Mouse (Mus musculus) myocyte (in vitro differentiated cells): ENCODE measurements at regions not wholly inside any gene's neighbourhood (a gene's known extent, or its start where the extent isn't known, plus 50 kb on each side); places are given as distances from the start of the nearest gene placed in this dataset.

Experiments
- H3K27me3 ChIP-seq: one replicate; pipeline ENCODE4 v1.6.1; 2011; ENCODE audit not compliant: control insufficient read depth, insufficient read depth, insufficient read length
- H3K36me3 ChIP-seq: one replicate; pipeline ENCODE4 v1.6.1; 2011; ENCODE audit not compliant: control insufficient read depth, insufficient read depth
- H3K4me2 ChIP-seq: one replicate; pipeline ENCODE4 v1.6.1; 2011; ENCODE audit warnings: low read depth, control low read depth
- H3K4me3 ChIP-seq: one replicate; pipeline ENCODE4 v1.5.1; 2011; ENCODE audit warnings: mild to moderate bottlenecking, control low read depth, moderate library complexity
- H3K79me2 ChIP-seq: one replicate; pipeline ENCODE4 v1.6.1; 2011; ENCODE audit not compliant: control insufficient read depth, insufficient read depth
- H3ac ChIP-seq: one replicate; pipeline ENCODE4 v1.6.1; 2011; ENCODE audit not compliant: control insufficient read depth, insufficient read length
- CEBPB ChIP-seq: IDR thresholded peaks from 2 replicates; pipeline ENCODE4 v1.6.1; 2011; ENCODE audit warnings: mild to moderate bottlenecking, moderate library complexity; ENCODE audit not compliant: poor library complexity, insufficient read depth, severe bottlenecking
- E2F4 ChIP-seq: IDR thresholded peaks from one replicate; pipeline ENCODE4 v1.6.1; 2011; ENCODE audit warnings: mild to moderate bottlenecking, control low read depth, moderate library complexity; ENCODE audit not compliant: insufficient read depth
- MAX ChIP-seq: IDR thresholded peaks from one replicate; pipeline ENCODE4 v1.6.1; 2011; ENCODE audit warnings: low read depth, mild to moderate bottlenecking, control low read depth
- MYOD1 ChIP-seq, 3 experiments: IDR thresholded peaks; one replicate each; pipeline ENCODE4 v1.6.1; 2011; ENCODE audit warnings: control low read depth in 2 of 3, low read depth in 2 of 3, mild to moderate bottlenecking in 2 of 3, moderate library complexity in 1 of 3; ENCODE audit not compliant: insufficient read length in 2 of 3, control insufficient read depth in 1 of 3
- MYOG ChIP-seq, 3 experiments: IDR thresholded peaks; one replicate each; pipeline ENCODE4 v1.6.1; 2011; ENCODE audit warnings: control low read depth in 2 of 3, low read depth in 2 of 3, mild to moderate bottlenecking in 2 of 3; ENCODE audit not compliant: insufficient read length in 2 of 3, control insufficient read depth in 1 of 3, insufficient read depth in 1 of 3
- POLR2A ChIP-seq: IDR thresholded peaks from one replicate; pipeline ENCODE4 v1.6.1; 2011; ENCODE audit warnings: low read depth, mild to moderate bottlenecking, control low read depth, moderate library complexity; ENCODE audit not compliant: insufficient read length
- POLR2AphosphoS2 ChIP-seq: IDR thresholded peaks from one replicate; pipeline ENCODE4 v1.6.1; 2011; ENCODE audit warnings: low read depth, control low read depth; ENCODE audit not compliant: insufficient read length
- REST ChIP-seq: IDR thresholded peaks from one replicate; pipeline ENCODE4 v1.6.1; 2011; ENCODE audit warnings: mild to moderate bottlenecking, control low read depth, moderate library complexity; ENCODE audit not compliant: insufficient read depth, insufficient read length
- SRF ChIP-seq: IDR thresholded peaks from one replicate; pipeline ENCODE4 v1.6.1; 2011; ENCODE audit warnings: low read depth; ENCODE audit not compliant: control insufficient read depth, insufficient read length
- TCF12 ChIP-seq: IDR thresholded peaks from one replicate; pipeline ENCODE4 v1.6.1; 2011; ENCODE audit warnings: mild to moderate bottlenecking, control low read depth; ENCODE audit not compliant: poor library complexity, insufficient read depth, severe bottlenecking
- TCF3 ChIP-seq: IDR thresholded peaks from one replicate; pipeline ENCODE4 v1.6.1; 2011; ENCODE audit warnings: low read depth, control low read depth; ENCODE audit not compliant: insufficient read length
- USF1 ChIP-seq: IDR thresholded peaks from one replicate; pipeline ENCODE4 v1.6.1; 2011; ENCODE audit warnings: low read depth, mild to moderate bottlenecking, control low read depth, moderate library complexity

DNA sequence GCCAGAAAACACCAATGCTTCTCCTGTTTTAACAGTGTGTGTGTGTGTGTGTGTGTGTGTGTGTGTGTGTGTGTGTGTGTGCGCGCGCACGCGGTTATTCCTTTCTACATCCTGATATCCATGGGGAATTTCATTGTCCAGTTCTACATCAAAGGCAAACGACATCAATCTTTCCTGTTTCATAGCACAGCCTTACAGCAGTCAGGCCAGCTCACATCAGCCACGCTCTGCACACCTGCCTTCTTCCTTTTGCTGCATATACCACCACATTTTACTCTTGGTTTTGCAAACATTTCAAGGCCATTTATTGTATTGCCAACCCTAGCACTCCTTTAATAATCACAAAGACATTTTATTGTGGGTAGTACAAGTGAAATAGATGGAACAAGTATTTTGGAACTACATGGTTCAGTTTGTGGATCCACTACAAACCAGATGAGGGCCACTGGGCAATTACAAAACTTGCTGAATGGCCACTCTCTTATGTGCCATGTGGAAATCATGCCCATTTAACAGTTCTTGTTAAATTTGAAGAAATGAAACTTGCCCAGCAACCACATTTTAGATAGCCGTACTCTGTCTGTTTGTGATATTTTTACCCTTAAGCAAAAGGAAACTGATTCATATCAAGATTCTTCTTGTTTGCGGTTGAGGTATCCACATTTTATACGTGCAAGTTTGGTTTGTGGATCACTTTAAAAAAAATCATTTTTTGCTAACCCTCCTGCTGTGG lies 70.9 kb upstream of the Trim52 start:
- TF ChIP-seq POLR2A (no peak), SRF (no peak), REST (no peak), MYOD1 (IDR thresholded peaks at IDR 0.05; ENCODE audit: control insufficient read depth in 1 of 3, insufficient read length in 2 of 3, low read depth in 2 of 3) (no peak), TCF12 (no peak), MAX (no peak), E2F4 (no peak), USF1 (no peak), POLR2AphosphoS2 (no peak), MYOG (IDR thresholded peaks at IDR 0.05; ENCODE audit: control insufficient read depth in 1 of 3, insufficient read depth in 1 of 3, insufficient read length in 2 of 3, low read depth in 2 of 3) (no peak), TCF3 (no peak), CEBPB (no peak)
- H3K4me3 ChIP-seq, result no peak overlapping the region
- H3K4me2 ChIP-seq, result no peak overlapping the region
- no peaks in the 10 kb centered on the region for H3K27me3 ChIP-seq
- H3K36me3 ChIP-seq, result no peaks in the 10 kb centered on the region
- H3ac ChIP-seq, result no peak overlapping the region
- H3K79me2 ChIP-seq, result no peaks in the 10 kb centered on the region

- Histone ChIP-seq H3K79me2 (no peaks in the 10 kb centered on the region), H3K4me3 (no peak overlapping the region), H3K27me3 (no peaks in the 10 kb centered on the region), H3ac (no peak overlapping the region), H3K36me3 (no peaks in the 10 kb centered on the region), H3K4me2 (no peak overlapping the region)
- TF ChIP-seq POLR2A (no peak), CEBPB (no peak), POLR2AphosphoS2 (no peak), USF1 (no peak), E2F4 (no peak), TCF12 (no peak), MYOD1 (IDR thresholded peaks at IDR 0.05; ENCODE audit: control insufficient read depth in 1 of 3, insufficient read length in 2 of 3, low read depth in 2 of 3) (no peak), MAX (no peak), SRF (no peak), TCF3 (no peak), REST (no peak)
These were observed 61.7 kb upstream of the Trim52 start for GRCm38 (mm10) chr14:106044274-106044673.

DNA sequence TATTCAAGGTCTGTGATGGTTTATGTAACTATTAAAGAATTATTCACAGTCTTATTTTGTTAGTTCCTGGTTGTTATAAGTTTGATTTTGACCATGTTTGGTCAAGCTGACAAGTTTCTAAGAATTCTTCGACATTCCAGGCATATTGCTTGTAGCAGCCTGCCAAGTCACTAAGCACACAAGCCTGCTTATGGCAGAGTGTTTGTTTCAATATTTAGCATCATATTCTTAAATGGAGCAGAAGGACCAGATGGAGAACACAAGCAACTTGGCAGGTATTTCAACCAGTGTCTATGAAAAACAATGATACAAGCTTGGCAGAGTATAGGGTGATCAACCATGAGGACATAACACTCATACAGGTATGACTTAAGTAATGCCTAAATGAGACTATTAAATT lies 55.8 kb upstream of the Trim52 start:
- Histone ChIP-seq H3K79me2 (no peaks in the 10 kb centered on the region), H3ac (no peak overlapping the region), H3K4me2 (no peak overlapping the region), H3K36me3 (no peaks in the 10 kb centered on the region), H3K27me3 (no peaks in the 10 kb centered on the region), H3K4me3 (no peak overlapping the region)
- TF ChIP-seq MYOG (IDR thresholded peaks at IDR 0.05; ENCODE audit: control insufficient read depth in 1 of 3, insufficient read depth in 1 of 3, insufficient read length in 2 of 3, low read depth in 2 of 3) (no peak), TCF3 (no peak), USF1 (no peak), REST (no peak), POLR2AphosphoS2 (no peak), CEBPB (no peak), MYOD1 (IDR thresholded peaks at IDR 0.05; ENCODE audit: control insufficient read depth in 1 of 3, insufficient read length in 2 of 3, low read depth in 2 of 3) (no peak), MAX (no peak), POLR2A (no peak), SRF (no peak), E2F4 (no peak), TCF12 (no peak)

GRCm38 (mm10) chr14:106052585-106053551 lies 53.1 kb upstream of the Trim52 start:
- no peaks in the 10 kb centered on the region for H3K79me2 ChIP-seq
- H3K4me2 ChIP-seq, result peak overlapping the region; percentile 56
- no peaks in the 10 kb centered on the region for H3K36me3 ChIP-seq
- H3K4me3 ChIP-seq, result no peak overlapping the region
- peak; percentile 83 for TF ChIP-seq CEBPB
- no peak for TF ChIP-seq TCF3
- no peaks in the 10 kb centered on the region for H3K27me3 ChIP-seq
- no peak overlapping the region for H3ac ChIP-seq
